Mouse (Mus musculus) kidney, embryonic 16.5 days (tissue): ENCODE results near the gene Oxct2b. TPM values are rescaled to one million over a fixed set of nuclear protein-coding genes. Genes with fewer than 3 reads are reported as not detected.
"Not testable (repeated sequence)": the region's sequence is repeated elsewhere in the genome, so short reads cannot be mapped to it uniquely, and the experiment has no call there.

Experiments used
- ATAC-seq: fragments of 200-750 bp; cut with Nextera tagmentation; 2 replicates; pipeline ENCODE4 v1.8.0; 2017; ENCODE audit warnings: moderate TSS enrichment; ENCODE audit not compliant: low FRiP score, low TSS enrichment
- H3K27ac ChIP-seq: fragments of 300-500 bp; sonication (generic); 2 replicates; pipeline ENCODE4 v1.5.1; 2014; ENCODE audit warnings: low read length
- H3K27me3 ChIP-seq: fragments of 300-500 bp; sonication (generic); 2 replicates; pipeline ENCODE4 v1.6.1; 2014; ENCODE audit warnings: low read length, control low read depth, mixed read lengths; ENCODE audit not compliant: insufficient read depth
- H3K36me3 ChIP-seq: fragments of 300-500 bp; sonication (generic); 2 replicates; pipeline ENCODE4 v1.6.1; 2014; ENCODE audit warnings: low read length, control low read depth, mixed read lengths; ENCODE audit not compliant: insufficient read depth
- H3K4me1 ChIP-seq: fragments of 300-500 bp; sonication (generic); 2 replicates; pipeline ENCODE4 v1.6.1; 2014; ENCODE audit warnings: low read length, control low read depth, mixed read lengths; ENCODE audit not compliant: insufficient read depth
- H3K4me2 ChIP-seq: fragments of 300-500 bp; sonication (generic); replicated peaks from 2 replicates; pipeline ENCODE4 v1.6.1; 2014; ENCODE audit warnings: low read depth, low read length
- H3K4me3 ChIP-seq: fragments of 300-500 bp; sonication (generic); 2 replicates; pipeline ENCODE4 v1.5.1; 2014; ENCODE audit warnings: mild to moderate bottlenecking, low read length
- H3K9ac ChIP-seq: fragments of 300-500 bp; sonication (generic); replicated peaks from 2 replicates; pipeline ENCODE4 v1.6.1; 2014; ENCODE audit warnings: low read length
- H3K9me3 ChIP-seq: fragments of 300-500 bp; sonication (generic); 2 replicates; pipeline ENCODE4 v1.6.1; 2016; ENCODE audit warnings: low read length, control low read depth
- WGBS: fragments of 180-500 bp; shearing (Covaris S2); extraction: QIAGEN DNeasy Blood & Tissue Kit; methylation state at CpG from one replicate; pipeline ENCODE4 v1.1.7; 2014; 5-methylcytosine and 5-hydroxymethylcytosine counted together
- polyA plus RNA-seq: library from polyadenylated mRNA; unstranded; fragments of >200 nt; fragmentation: Nextera tagmentation; extraction: Ambion mirVana; gene quantifications from 2 replicates; pipeline ENCODE4 v1.2.1, GENCODE M21; 2015

Oxct2b gene
- polyA plus RNA-seq, 1 experiment from 2014 or later = not detected

DNA sequence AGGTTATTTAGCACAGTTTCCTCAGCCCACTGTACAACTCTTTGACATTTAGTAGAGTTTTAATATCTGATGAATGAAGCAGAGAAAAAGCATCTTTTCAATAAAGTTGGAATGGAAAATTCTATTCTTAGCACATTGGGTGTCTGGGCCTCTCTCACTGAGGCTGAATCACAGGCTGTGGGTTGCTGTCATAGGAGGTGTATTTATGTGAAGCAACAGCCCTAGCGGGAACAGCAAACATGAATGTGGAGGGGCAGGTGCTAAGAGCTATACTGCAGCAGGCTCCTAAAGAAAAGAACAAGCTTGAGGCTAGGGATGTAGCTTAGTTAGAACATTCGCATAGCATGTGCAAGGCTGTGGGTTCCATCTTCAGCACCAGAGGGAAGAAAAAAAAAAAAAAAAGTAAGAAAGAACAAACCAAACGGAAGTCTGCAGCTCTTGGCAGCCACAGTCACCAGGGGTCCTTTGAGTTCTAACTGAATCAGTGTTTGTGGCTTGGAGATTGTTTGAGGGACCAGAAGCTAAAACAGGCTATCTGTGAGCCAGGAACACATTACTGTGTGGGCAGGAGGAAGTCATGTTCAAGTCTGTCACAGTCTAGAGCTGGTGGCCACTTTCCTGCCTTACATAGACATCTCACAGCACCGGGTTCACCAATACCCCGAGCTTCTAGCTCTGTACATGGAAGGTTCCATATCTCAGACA, 31.5 kb downstream of the Oxct2b start:
- Histone ChIP-seq H3K36me3 (no peaks in the 10 kb centered on the region), H3K4me3 (no peak overlapping the region), H3K4me1 (no peaks in the 10 kb centered on the region), H3K9ac (no peak overlapping the region), H3K27me3 (no peaks in the 10 kb centered on the region), H3K27ac (no peak overlapping the region), H3K4me2 (no peak overlapping the region), H3K9me3 (no peaks in the 10 kb centered on the region)
- ATAC-seq = no peak
- 73% methylated on average over 5 of the region's 5 CpGs for WGBS

DNA sequence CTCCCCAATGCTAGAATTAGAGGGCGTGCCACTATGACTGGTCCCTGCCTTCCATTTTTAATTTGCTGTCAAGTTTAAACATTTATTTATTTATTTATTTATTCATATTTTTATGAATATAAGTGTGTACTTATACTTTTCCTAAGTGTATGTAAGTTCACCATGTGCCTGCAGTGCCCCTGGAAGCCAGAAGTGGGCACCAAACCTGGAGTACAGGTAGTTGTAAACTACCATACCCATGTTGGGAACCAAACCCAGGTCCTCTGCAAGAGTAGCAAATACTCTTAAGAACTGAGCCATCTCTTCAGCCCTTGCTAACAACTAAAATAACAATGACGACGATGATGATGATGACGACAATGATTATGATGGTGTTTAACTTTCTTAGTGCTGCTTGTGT, 35.9 kb downstream of the Oxct2b start:
- no peak overlapping the region for H3K9ac ChIP-seq
- ATAC-seq = no peak
- no peaks in the 10 kb centered on the region for H3K9me3 ChIP-seq
- no peak overlapping the region for H3K27ac ChIP-seq
- H3K36me3 ChIP-seq = no peaks in the 10 kb centered on the region
- no peak overlapping the region for H3K4me3 ChIP-seq
- H3K4me1 ChIP-seq = peaks cover 3% of the 10 kb centered on the region; the same call in 1 of the 2 replicates
- H3K4me2 ChIP-seq = no peak overlapping the region
- WGBS = 81% methylated on average over 4 of the region's 4 CpGs
- H3K27me3 ChIP-seq = no peaks in the 10 kb centered on the region; the same call in 1 of the 2 replicates

DNA sequence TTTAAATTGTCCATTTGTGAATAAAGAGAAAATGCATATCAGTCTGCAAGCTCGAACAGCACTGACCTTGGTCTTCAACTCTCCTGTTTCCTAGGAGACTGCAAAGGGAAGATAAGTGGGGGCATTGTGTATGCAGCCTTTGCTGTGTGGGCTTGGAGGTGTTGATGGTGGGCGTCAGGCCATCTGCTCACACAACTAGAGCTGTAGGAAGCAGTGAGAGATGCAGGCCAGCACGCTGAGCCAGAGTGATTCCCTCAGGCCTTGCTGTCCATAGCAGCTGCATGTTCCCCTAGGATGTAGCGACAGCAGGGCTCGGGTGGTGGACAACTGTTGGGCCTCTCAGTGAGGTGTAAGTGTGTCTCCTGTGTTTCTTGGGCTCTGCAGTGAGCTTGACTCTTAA, 36.9 kb downstream of the Oxct2b start:
- no peaks in the 10 kb centered on the region for H3K36me3 ChIP-seq
- H3K4me3 ChIP-seq = no peak overlapping the region
- no peak overlapping the region for H3K4me2 ChIP-seq
- H3K27ac ChIP-seq = no peak overlapping the region
- no peak for ATAC-seq
- peaks cover 3% of the 10 kb centered on the region; the same call in 1 of the 2 replicates for H3K4me1 ChIP-seq
- H3K9ac ChIP-seq = no peak overlapping the region
- H3K27me3 ChIP-seq = no peaks in the 10 kb centered on the region; the same call in 1 of the 2 replicates
- no peaks in the 10 kb centered on the region for H3K9me3 ChIP-seq
- 48% methylated on average over 5 of the region's 5 CpGs for WGBS

DNA sequence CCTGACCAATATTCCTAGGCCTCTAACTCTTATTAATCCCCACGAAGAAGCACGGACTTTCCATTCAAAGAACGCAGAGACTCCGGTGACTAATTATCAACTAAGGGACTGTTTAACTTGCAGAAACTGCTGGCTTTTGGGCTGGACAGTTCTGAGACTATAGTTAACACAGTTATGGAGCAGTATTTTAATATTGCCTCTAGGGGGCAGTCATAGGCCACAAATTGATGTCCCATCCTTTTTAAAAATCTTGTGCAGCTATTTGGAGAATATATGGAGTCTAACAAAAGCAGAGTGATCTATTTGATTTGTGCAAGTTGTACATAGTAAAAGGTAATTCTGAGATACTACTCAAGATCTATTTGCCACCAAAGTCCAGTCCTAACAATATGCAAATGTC, 38.9 kb downstream of the Oxct2b start:
- no peaks in the 10 kb centered on the region; the same call in 1 of the 2 replicates for H3K27me3 ChIP-seq
- no peak overlapping the region for H3K4me3 ChIP-seq
- no peaks in the 10 kb centered on the region for H3K9me3 ChIP-seq
- ATAC-seq = peak; percentile 27; the same call in 1 of the 2 replicates
- H3K4me1 ChIP-seq = peaks cover 3% of the 10 kb centered on the region; the same call in 1 of the 2 replicates
- H3K36me3 ChIP-seq = no peaks in the 10 kb centered on the region
- H3K27ac ChIP-seq = no peak overlapping the region
- H3K9ac ChIP-seq = no peak overlapping the region
- no peak overlapping the region for H3K4me2 ChIP-seq
- WGBS = 19% methylated on average over 4 of the region's 4 CpGs

GRCm38 (mm10) chr4:123155427-123155826, 39.4 kb downstream of the Oxct2b start:
- H3K9ac ChIP-seq = no peak overlapping the region
- ATAC-seq = peak; percentile 42; the same call in 1 of the 2 replicates
- H3K27me3 ChIP-seq = no peaks in the 10 kb centered on the region; the same call in 1 of the 2 replicates
- H3K36me3 ChIP-seq = no peaks in the 10 kb centered on the region
- H3K9me3 ChIP-seq = no peaks in the 10 kb centered on the region
- no peak overlapping the region for H3K4me2 ChIP-seq
- H3K27ac ChIP-seq = no peak overlapping the region
- 54% methylated on average over 2 of the region's 2 CpGs for WGBS
- peaks cover 3% of the 10 kb centered on the region; the same call in 1 of the 2 replicates for H3K4me1 ChIP-seq
- H3K4me3 ChIP-seq = no peak overlapping the region

DNA sequence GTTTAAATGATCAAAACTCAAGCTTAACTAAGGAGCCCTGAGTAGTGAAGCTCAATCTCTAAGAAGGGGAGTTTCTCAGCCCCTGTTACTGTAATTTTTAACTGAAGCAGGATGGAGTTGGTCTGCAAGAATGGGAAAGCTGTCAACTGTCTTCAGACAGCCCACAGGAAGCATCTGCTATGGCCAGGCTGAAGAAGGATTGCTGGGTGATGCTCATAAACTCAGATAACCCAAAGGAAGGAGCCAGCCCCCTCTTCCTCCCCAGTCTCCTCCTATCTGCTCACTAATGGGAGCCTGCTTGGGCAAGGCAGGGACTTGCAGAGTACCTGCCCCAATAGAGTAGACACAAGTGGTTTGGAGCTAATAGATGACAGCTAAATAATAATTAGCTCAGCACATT, 39.8 kb downstream of the Oxct2b start:
- Histone ChIP-seq H3K36me3 (no peaks in the 10 kb centered on the region), H3K27me3 (no peaks in the 10 kb centered on the region; the same call in 1 of the 2 replicates), H3K27ac (no peak overlapping the region), H3K9ac (no peak overlapping the region), H3K9me3 (no peaks in the 10 kb centered on the region), H3K4me1 (peaks cover 3% of the 10 kb centered on the region; the same call in 1 of the 2 replicates), H3K4me2 (no peak overlapping the region), H3K4me3 (no peak overlapping the region)
- no peak for ATAC-seq

- H3K27me3 ChIP-seq = 0 out of 2 replicates have a peak, but pooled peaks cover 6% of the 10 kb centered on the region
- peaks cover 10% of the 10 kb centered on the region; the same call in 1 of the 2 replicates for H3K4me1 ChIP-seq
- H3K4me3 ChIP-seq = no peak overlapping the region
- no peak for ATAC-seq
- H3K27ac ChIP-seq = no peak overlapping the region
- H3K9ac ChIP-seq = no peak overlapping the region
- WGBS = 81% methylated on average over 6 of the region's 6 CpGs
- H3K4me2 ChIP-seq = no peak overlapping the region
- no peaks in the 10 kb centered on the region for H3K9me3 ChIP-seq
- no peaks in the 10 kb centered on the region for H3K36me3 ChIP-seq
Observed at GRCm38 (mm10) chr4:123160571-123160970, 44.5 kb downstream of the Oxct2b start.

DNA sequence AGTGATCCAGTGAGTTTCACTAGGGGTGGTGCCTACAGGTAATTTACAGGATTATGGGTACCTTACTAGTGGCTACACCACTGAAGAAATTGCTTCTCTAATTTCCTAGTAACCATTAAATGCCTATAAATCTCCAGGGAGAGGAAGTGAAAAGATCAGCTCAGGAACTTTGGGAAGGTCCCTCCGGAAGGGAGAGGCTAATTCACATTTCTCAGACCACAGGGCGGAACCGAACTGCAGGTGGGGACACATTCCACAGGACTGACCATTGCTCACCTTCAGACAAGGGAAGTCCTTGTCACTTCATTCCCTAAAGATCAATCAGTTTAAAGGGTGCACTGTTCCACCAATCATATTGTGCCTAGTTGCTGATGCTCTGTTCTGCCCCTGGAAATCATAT, 45.2 kb downstream of the Oxct2b start:
- not testable (repeated sequence) for H3K27ac ChIP-seq, H3K27me3 ChIP-seq, H3K4me3 ChIP-seq, H3K4me2 ChIP-seq, H3K9ac ChIP-seq, ATAC-seq, H3K4me1 ChIP-seq, H3K9me3 ChIP-seq, H3K36me3 ChIP-seq
- WGBS = 40% methylated on average over 3 of the region's 3 CpGs

- H3K27me3 ChIP-seq = 0 out of 2 replicates have a peak, but pooled peaks cover 6% of the 10 kb centered on the region
- H3K4me1 ChIP-seq = peaks cover 7% of the 10 kb centered on the region; the same call in 1 of the 2 replicates
- no peak overlapping the region for H3K4me3 ChIP-seq
- H3K9me3 ChIP-seq = peaks cover 8% of the 10 kb centered on the region
- H3K27ac ChIP-seq = no peak overlapping the region
- no peak for ATAC-seq
- H3K36me3 ChIP-seq = no peaks in the 10 kb centered on the region
- peak overlapping the region; percentile 35 for H3K4me2 ChIP-seq
- 10% methylated on average over 15 of the region's 15 CpGs for WGBS
- H3K9ac ChIP-seq = 0 out of 2 replicates have a peak overlapping the region, but pooled peaks have one; percentile 4
Observed at GRCm38 (mm10) chr4:123162305-123162917, 46.3 kb downstream of the Oxct2b start.

GRCm38 (mm10) chr4:123164157-123164556, 48.1 kb downstream of the Oxct2b start:
- H3K9ac ChIP-seq = no peak overlapping the region
- peaks cover 10% of the 10 kb centered on the region for H3K9me3 ChIP-seq
- WGBS = 60% methylated on average over 15 of the region's 15 CpGs
- H3K4me1 ChIP-seq = peaks cover 7% of the 10 kb centered on the region; the same call in 1 of the 2 replicates
- H3K4me2 ChIP-seq = no peak overlapping the region
- no peak overlapping the region for H3K4me3 ChIP-seq
- no peaks in the 10 kb centered on the region for H3K36me3 ChIP-seq
- H3K27ac ChIP-seq = no peak overlapping the region
- 0 out of 2 replicates have a peak, but pooled peaks cover 6% of the 10 kb centered on the region for H3K27me3 ChIP-seq
- no peak for ATAC-seq
